ENCODE assay signal across 17 mouse cellular contexts in the genomic region with DNA sequence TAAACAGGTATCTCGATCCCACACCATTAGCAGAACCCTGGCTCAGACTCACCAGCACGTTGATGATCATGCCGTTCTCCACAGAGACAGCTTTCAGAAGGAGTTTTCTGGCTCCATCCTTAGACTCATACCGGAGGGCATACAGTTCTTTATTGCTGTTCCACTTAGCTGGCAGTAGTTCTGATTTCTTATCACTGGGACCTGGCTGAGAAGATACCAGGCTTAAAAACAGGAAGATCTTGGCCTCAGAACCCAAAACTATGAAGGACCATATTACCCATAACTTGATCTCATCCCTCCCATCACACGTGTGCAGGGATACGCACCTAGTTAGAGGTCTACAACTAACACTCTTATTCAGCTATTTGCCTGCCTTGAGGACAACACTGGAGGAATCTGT. TPM values are rescaled to one million over a fixed set of nuclear protein-coding genes. Genes with fewer than 3 reads are reported as not detected.
"Had no signal": no experiment of that assay in that cellular context is flagged by ENCODE, and none has a peak within 500 bp of the region (broad histone marks: within the 10 kb centered on the region; RNA-seq: fewer than 3 reads in every experiment).

No protein-coding gene starts in this region.

- H3K9ac ChIP-seq: neural tube, embryonic 12.5 days; neural tube, embryonic 13.5 days; neural tube, embryonic 15.5 days; stomach, embryonic 15.5 days had no signal

- H3K9me3 ChIP-seq: neural tube, embryonic 12.5 days; neural tube, embryonic 13.5 days; neural tube, embryonic 15.5 days; stomach, embryonic 15.5 days had no signal

- H3K27me3 ChIP-seq: neural tube, embryonic 12.5 days; neural tube, embryonic 13.5 days; neural tube, embryonic 15.5 days; stomach, embryonic 15.5 days had no signal

- H3K27ac ChIP-seq: neural tube, embryonic 12.5 days; neural tube, embryonic 13.5 days; neural tube, embryonic 15.5 days; stomach, embryonic 15.5 days; stomach, postnatal 0 days had no signal

- H3K4me3 ChIP-seq: neural tube, embryonic 12.5 days; neural tube, embryonic 13.5 days; neural tube, embryonic 15.5 days; stomach, embryonic 15.5 days had no signal

- DNase-seq: retina, postnatal 1 day; right cerebral cortex, adult 18-20 months; right cerebral cortex, postnatal 14 days; right cerebral cortex, postnatal 25 days; right cerebral cortex, postnatal 4 days; spleen, adult 18-20 months; thymus, adult 2 months; thymus, postnatal 14 days; thymus, postnatal 25 days; thymus, postnatal 36 days; thymus, postnatal 4 days had no signal

- H3K4me2 ChIP-seq: neural tube, embryonic 12.5 days; neural tube, embryonic 13.5 days; neural tube, embryonic 15.5 days; stomach, embryonic 15.5 days had no signal

RNA-seq across cellular contexts. Expression of gene Tmem74b, which starts 33.6 kb away (rescaled TPM):
- total RNA-seq: neutrophil, adult 5-6 weeks had no signal
